Mouse (Mus musculus) embryonic fibroblast, embryonic 13.5 days (primary cell): ENCODE results near the gene Prkar1b. TPM values are rescaled to one million over a fixed set of nuclear protein-coding genes. Genes with fewer than 3 reads are reported as not detected.

Source experiments
- H3K27ac ChIP-seq: 2 replicates; pipeline ENCODE4 v1.5.1; 2012; ENCODE audit warnings: low read length, control low read depth, inconsistent platforms; ENCODE audit not compliant: insufficient read depth
- H3K4me1 ChIP-seq: 2 replicates; pipeline ENCODE4 v1.6.1; 2011; ENCODE audit warnings: low read length; ENCODE audit not compliant: control insufficient read depth, insufficient read depth
- H3K4me3 ChIP-seq: 2 replicates; pipeline ENCODE4 v1.5.1; 2011; ENCODE audit warnings: mild to moderate bottlenecking, control low read depth, low read length; ENCODE audit not compliant: insufficient read depth
- CTCF ChIP-seq: IDR thresholded peaks from 2 replicates; pipeline ENCODE4 v1.5.1; 2011; ENCODE audit warnings: mild to moderate bottlenecking, control low read depth, low read length, moderate library complexity, borderline replicate concordance; ENCODE audit not compliant: insufficient read depth
- POLR2A ChIP-seq: IDR thresholded peaks from 2 replicates; pipeline ENCODE4 v1.6.1; 2011; ENCODE audit warnings: low read depth, mild to moderate bottlenecking, control low read depth, low read length, moderate library complexity
- polyA plus RNA-seq: library from polyadenylated mRNA; stranded (reverse); fragments of >200 nt; gene quantifications from 2 replicates; pipeline ENCODE4 v1.2.4, GENCODE M21; 2011; ENCODE audit warnings: low read depth; ENCODE audit not compliant: missing spikeins, insufficient read length

Prkar1b gene
- polyA plus RNA-seq, 1 experiment = 20.4 TPM

DNA sequence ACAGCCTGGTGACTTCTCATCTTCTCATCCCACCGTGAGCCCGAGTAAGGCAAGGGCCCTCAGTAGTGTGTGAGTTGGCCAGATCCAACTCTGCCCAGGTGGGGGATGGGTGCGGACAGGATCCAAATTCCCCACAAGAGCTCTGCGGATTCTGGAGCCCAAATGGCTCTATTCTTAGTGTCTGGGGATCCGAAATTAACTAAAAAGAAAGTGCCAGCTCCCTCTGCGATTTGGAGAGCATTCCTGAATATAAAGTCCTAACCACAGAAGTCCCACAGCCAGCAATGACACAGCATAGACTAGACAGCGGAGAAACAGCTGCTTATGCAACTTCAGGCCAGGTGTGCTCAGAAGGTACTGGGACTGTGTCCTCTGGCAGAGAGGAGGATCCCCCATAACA is 100.4 kb downstream of the Prkar1b start:
- H3K4me3 ChIP-seq = no peak overlapping the region
- no peaks in the 10 kb centered on the region for H3K4me1 ChIP-seq
- TF ChIP-seq POLR2A = no peak
- no peak for TF ChIP-seq CTCF
- H3K27ac ChIP-seq = no peak overlapping the region

GRCm38 (mm10) chr5:139047171-139047570 is 102.6 kb downstream of the Prkar1b start:
- Histone ChIP-seq H3K4me3 (no peak overlapping the region), H3K4me1 (no peaks in the 10 kb centered on the region), H3K27ac (no peak overlapping the region)
- TF ChIP-seq CTCF = no peak

GRCm38 (mm10) chr5:139046636-139047035 is 103.2 kb downstream of the Prkar1b start:
- no peak for TF ChIP-seq POLR2A
- no peak for TF ChIP-seq CTCF
- H3K4me3 ChIP-seq = no peak overlapping the region
- no peak overlapping the region for H3K27ac ChIP-seq
- H3K4me1 ChIP-seq = no peaks in the 10 kb centered on the region

GRCm38 (mm10) chr5:139043546-139043945 is 106.3 kb downstream of the Prkar1b start:
- no peak overlapping the region for H3K4me3 ChIP-seq
- no peaks in the 10 kb centered on the region for H3K4me1 ChIP-seq
- no peak overlapping the region for H3K27ac ChIP-seq
- TF ChIP-seq POLR2A (no peak), CTCF (no peak)

DNA sequence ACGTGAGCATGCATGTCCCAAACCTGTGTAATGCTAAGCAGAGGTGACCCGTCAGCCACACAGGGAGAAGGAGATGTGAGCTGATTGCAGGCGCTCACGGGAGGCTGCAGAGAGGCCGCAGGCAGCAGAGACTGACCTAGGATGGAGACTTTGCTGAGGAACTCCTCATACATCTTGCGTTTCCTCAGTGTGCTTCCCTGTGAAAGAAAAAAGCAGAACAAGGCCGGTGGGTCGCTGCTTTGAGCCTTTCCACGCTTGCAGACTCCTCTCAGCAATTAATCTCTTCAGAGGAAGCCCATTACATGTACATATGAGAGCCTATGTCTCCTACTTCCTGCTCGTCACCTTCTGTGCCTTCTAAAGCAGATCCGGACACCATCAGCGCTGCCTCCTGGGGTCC is 107.5 kb downstream of the Prkar1b start:
- TF ChIP-seq CTCF (no peak), POLR2A (no peak)
- no peak overlapping the region for H3K4me3 ChIP-seq
- H3K4me1 ChIP-seq = no peaks in the 10 kb centered on the region
- no peak overlapping the region for H3K27ac ChIP-seq

- H3K4me3 ChIP-seq = no peak overlapping the region
- H3K4me1 ChIP-seq = 0 out of 2 replicates have a peak, but pooled peaks cover 3% of the 10 kb centered on the region
- H3K27ac ChIP-seq = no peak overlapping the region
- TF ChIP-seq POLR2A (no peak), CTCF (no peak)
Measured at GRCm38 (mm10) chr5:139035171-139035570, 114.6 kb downstream of the Prkar1b start.

DNA sequence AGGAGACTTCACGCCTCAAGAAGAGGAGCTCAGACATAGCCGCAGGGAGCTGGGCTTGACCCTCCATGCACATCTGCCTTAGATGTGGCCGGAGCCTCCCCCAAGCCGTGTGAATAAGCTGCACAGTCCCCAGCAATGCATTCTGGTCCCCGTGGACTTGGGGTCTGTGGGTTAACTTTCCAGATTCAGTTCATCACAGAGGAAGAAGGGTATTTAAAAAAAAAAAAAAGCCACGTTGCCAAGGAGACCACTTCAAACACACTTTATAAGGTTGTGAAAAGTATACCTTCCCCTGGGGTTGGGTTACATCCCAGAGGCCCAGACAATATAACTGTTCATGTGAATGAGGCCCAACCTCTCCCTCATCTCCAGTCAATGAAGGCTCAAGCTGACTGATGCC is 115.1 kb downstream of the Prkar1b start:
- Histone ChIP-seq H3K4me3 (no peak overlapping the region), H3K27ac (no peak overlapping the region), H3K4me1 (0 out of 2 replicates have a peak, but pooled peaks cover 3% of the 10 kb centered on the region)
- TF ChIP-seq POLR2A = no peak
- TF ChIP-seq CTCF = no peak

- 0 out of 2 replicates have a peak, but pooled peaks cover 3% of the 10 kb centered on the region for H3K4me1 ChIP-seq
- H3K4me3 ChIP-seq = no peak overlapping the region
- TF ChIP-seq CTCF (no peak), POLR2A (no peak)
- no peak overlapping the region for H3K27ac ChIP-seq
Measured at GRCm38 (mm10) chr5:139033406-139034317, 116.1 kb downstream of the Prkar1b start.

DNA sequence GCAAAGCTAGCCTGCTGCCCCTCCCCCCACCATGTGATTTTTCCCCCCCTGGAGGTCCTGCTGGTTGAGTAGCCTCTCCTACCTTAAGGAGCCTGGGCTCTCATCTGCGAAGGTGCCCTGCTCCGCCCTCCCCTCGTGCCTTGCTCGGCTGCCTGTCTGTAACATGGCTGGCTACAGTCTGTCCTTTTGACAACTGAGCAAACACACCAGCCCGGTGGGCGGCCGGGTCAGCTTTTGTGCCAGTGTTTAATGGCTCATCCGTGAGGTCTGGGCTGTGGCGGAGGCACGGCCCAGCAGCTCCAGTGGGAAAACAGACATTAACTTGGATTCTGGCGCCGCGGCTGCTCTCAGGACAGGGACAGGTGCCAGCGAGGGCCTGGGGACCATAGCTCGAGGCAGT is 122.2 kb downstream of the Prkar1b start:
- Histone ChIP-seq H3K4me1 (no peaks in the 10 kb centered on the region), H3K4me3 (no peak overlapping the region), H3K27ac (no peak overlapping the region)
- TF ChIP-seq CTCF (no peak), POLR2A (no peak)

- Histone ChIP-seq H3K27ac (no peak overlapping the region), H3K4me1 (no peaks in the 10 kb centered on the region), H3K4me3 (no peak overlapping the region)
- TF ChIP-seq CTCF = no peak
- TF ChIP-seq POLR2A = no peak
Measured at GRCm38 (mm10) chr5:139024351-139025105, 125.3 kb downstream of the Prkar1b start.
